Mouse (Mus musculus) C2C12 (cell line): ENCODE measurements around the gene Olfr97.

Source experiments
- CEBPB ChIP-seq: IDR thresholded peaks from one replicate; pipeline ENCODE4 v1.6.1; 2011; ENCODE audit warnings: low read depth, mild to moderate bottlenecking, control low read depth, moderate library complexity
- CTCF ChIP-seq: IDR thresholded peaks from one replicate; pipeline ENCODE4 v1.5.1; 2011; ENCODE audit not compliant: control insufficient read depth, insufficient read depth, insufficient read length
- MAX ChIP-seq: IDR thresholded peaks from one replicate; pipeline ENCODE4 v1.6.1; 2011; ENCODE audit warnings: mild to moderate bottlenecking, control low read depth
- MYOD1 ChIP-seq: IDR thresholded peaks from one replicate; pipeline ENCODE4 v1.6.1; 2011; ENCODE audit warnings: low read depth; ENCODE audit not compliant: control insufficient read depth, insufficient read length
- USF1 ChIP-seq: IDR thresholded peaks from one replicate; pipeline ENCODE4 v1.6.1; 2011; ENCODE audit warnings: low read depth, mild to moderate bottlenecking, control low read depth, moderate library complexity

GRCm38 (mm10) chr17:37219846-37220245 lies 17.3 kb downstream of the Olfr97 start, which contains the start of gene Olfr96:
- TF ChIP-seq MAX (no peak), CEBPB (no peak), CTCF (no peak), USF1 (no peak), MYOD1 (no peak)
